Mouse (Mus musculus) cerebellum, adult 9-11 months (tissue): Measurements from ENCODE around the gene Foxp1.

ENCODE experiments used
- DNase-seq: peaks from one replicate; pipeline ENCODE4 v3.0.0; 2022

Gene Foxp1

GRCm38 (mm10) chr6:98998971-98999932 lies 523.3 kb downstream of the Foxp1 start:
- DNase-seq = no peak

GRCm38 (mm10) chr6:98997742-98998141 lies 524.8 kb downstream of the Foxp1 start:
- no peak for DNase-seq

GRCm38 (mm10) chr6:98996822-98997221 lies 525.7 kb downstream of the Foxp1 start:
- no peak for DNase-seq

- no peak for DNase-seq
Observed at GRCm38 (mm10) chr6:98996346-98996745, 526.2 kb downstream of the Foxp1 start.

- no peak for DNase-seq
Observed at GRCm38 (mm10) chr6:98995681-98996080, 526.8 kb downstream of the Foxp1 start.

- no peak for DNase-seq
Observed at GRCm38 (mm10) chr6:98994902-98995301, 527.6 kb downstream of the Foxp1 start.

- DNase-seq = peak; percentile 24
Observed at GRCm38 (mm10) chr6:98994104-98994787, 528.3 kb downstream of the Foxp1 start.

- DNase-seq = no peak
Observed at GRCm38 (mm10) chr6:98993231-98993630, 529.3 kb downstream of the Foxp1 start.

- DNase-seq = no peak
Observed at GRCm38 (mm10) chr6:98992772-98993147, 529.8 kb downstream of the Foxp1 start.

GRCm38 (mm10) chr6:98991900-98992771 lies 530.4 kb downstream of the Foxp1 start:
- DNase-seq = no peak

- no peak for DNase-seq
Observed at GRCm38 (mm10) chr6:98987533-98988169, 534.9 kb downstream of the Foxp1 start.

- no peak for DNase-seq
Observed at GRCm38 (mm10) chr6:98985452-98985851, 537.1 kb downstream of the Foxp1 start.

GRCm38 (mm10) chr6:98984626-98985025 lies 537.9 kb downstream of the Foxp1 start:
- DNase-seq = no peak

GRCm38 (mm10) chr6:98984026-98984425 lies 538.5 kb downstream of the Foxp1 start:
- no peak for DNase-seq

GRCm38 (mm10) chr6:98983311-98983838 lies 539.1 kb downstream of the Foxp1 start:
- no peak for DNase-seq

- no peak for DNase-seq
Observed at GRCm38 (mm10) chr6:98981265-98981664, 541.3 kb downstream of the Foxp1 start.

- no peak for DNase-seq
Observed at GRCm38 (mm10) chr6:98980432-98980831, 542.1 kb downstream of the Foxp1 start.

- DNase-seq = no peak
Observed at GRCm38 (mm10) chr6:98980001-98980400, 542.5 kb downstream of the Foxp1 start.

GRCm38 (mm10) chr6:98977806-98978205 lies 544.7 kb downstream of the Foxp1 start:
- DNase-seq = no peak

- DNase-seq = no peak
Observed at GRCm38 (mm10) chr6:98975918-98976317, 546.6 kb downstream of the Foxp1 start.

- no peak for DNase-seq
Observed at GRCm38 (mm10) chr6:98973433-98973832, 549.1 kb downstream of the Foxp1 start.

GRCm38 (mm10) chr6:98972404-98972803 lies 550.1 kb downstream of the Foxp1 start:
- no peak for DNase-seq
